Mouse (Mus musculus) midbrain, embryonic 15.5 days (tissue): ENCODE measurements at regions not wholly inside any gene's neighbourhood (a gene's known extent, or its start where the extent isn't known, plus 50 kb on each side); places are given as distances from the start of the nearest gene placed in this dataset.
"Not testable (repeated sequence)": the region's sequence is repeated elsewhere in the genome, so short reads cannot be mapped to it uniquely, and the experiment has no call there.

Source experiments
- ATAC-seq: fragments of 200-750 bp; cut with Nextera tagmentation; replicated peaks from 2 replicates; pipeline ENCODE4 v1.8.0; 2017; ENCODE audit warnings: moderate TSS enrichment
- H3K27ac ChIP-seq: fragments of 300-500 bp; sonication (generic); 2 replicates; pipeline ENCODE4 v1.5.1; 2015; ENCODE audit warnings: mild to moderate bottlenecking, inconsistent platforms
- H3K27me3 ChIP-seq: fragments of 300-500 bp; sonication (generic); replicated peaks from 2 replicates; pipeline ENCODE4 v1.6.1; 2015; ENCODE audit warnings: inconsistent platforms
- H3K36me3 ChIP-seq: fragments of 300-500 bp; sonication (generic); replicated peaks from 2 replicates; pipeline ENCODE4 v1.6.1; 2015; ENCODE audit warnings: inconsistent platforms
- H3K4me1 ChIP-seq: fragments of 300-500 bp; sonication (generic); 2 replicates; pipeline ENCODE4 v1.6.1; 2015; ENCODE audit warnings: inconsistent platforms
- H3K4me2 ChIP-seq: fragments of 300-500 bp; sonication (generic); 2 replicates; pipeline ENCODE4 v1.6.1; 2015; ENCODE audit warnings: inconsistent platforms, mild to moderate bottlenecking, moderate library complexity
- H3K4me3 ChIP-seq: fragments of 300-500 bp; sonication (generic); 2 replicates; pipeline ENCODE4 v1.5.1; 2015; ENCODE audit warnings: mild to moderate bottlenecking, inconsistent platforms
- H3K9ac ChIP-seq: fragments of 300-500 bp; sonication (generic); 2 replicates; pipeline ENCODE4 v1.6.1; 2015; ENCODE audit warnings: mild to moderate bottlenecking, inconsistent platforms
- H3K9me3 ChIP-seq: fragments of 300-500 bp; sonication (generic); 2 replicates; pipeline ENCODE4 v1.6.1; 2016; ENCODE audit warnings: inconsistent platforms
- WGBS: fragments of 180-500 bp; shearing (Covaris S2); methylation state at CpG from one replicate; pipeline ENCODE4 v1.1.7; 2015; ENCODE audit warnings: mixed read lengths; 5-methylcytosine and 5-hydroxymethylcytosine counted together

- H3K9me3 ChIP-seq, H3K4me3 ChIP-seq, H3K36me3 ChIP-seq, H3K4me1 ChIP-seq, H3K9ac ChIP-seq, H3K27ac ChIP-seq, H3K4me2 ChIP-seq, ATAC-seq, H3K27me3 ChIP-seq: not testable (repeated sequence)
- WGBS: no CpG with 5 or more reads among the region's 1 CpGs
Observed at GRCm38 (mm10) chr14:53757095-53757494, 496.8 kb downstream of the Dad1 start.

GRCm38 (mm10) chr14:53750703-53751441 is 503.0 kb downstream of the Dad1 start:
- no peak for ATAC-seq
- no peak overlapping the region for H3K27ac ChIP-seq
- no peak overlapping the region for H3K9ac ChIP-seq
- no peaks in the 10 kb centered on the region for H3K9me3 ChIP-seq
- H3K36me3 ChIP-seq: no peaks in the 10 kb centered on the region
- no peak overlapping the region for H3K4me3 ChIP-seq
- 76% methylated on average over 4 of the region's 4 CpGs for WGBS
- no peaks in the 10 kb centered on the region for H3K27me3 ChIP-seq
- H3K4me2 ChIP-seq: no peak overlapping the region
- no peaks in the 10 kb centered on the region for H3K4me1 ChIP-seq

- H3K9ac ChIP-seq, H3K4me1 ChIP-seq, H3K4me2 ChIP-seq, H3K27me3 ChIP-seq, H3K36me3 ChIP-seq, H3K27ac ChIP-seq, H3K4me3 ChIP-seq, H3K9me3 ChIP-seq, ATAC-seq: not testable (repeated sequence)
- whole genome bisulfite sequencing: 82% methylated on average over 3 of the region's 3 CpGs
Observed at GRCm38 (mm10) chr14:53743552-53743951, 510.4 kb downstream of the Dad1 start.

- not testable (repeated sequence) for H3K27ac ChIP-seq, ATAC-seq, H3K4me2 ChIP-seq, H3K36me3 ChIP-seq, H3K4me1 ChIP-seq, H3K9me3 ChIP-seq, H3K9ac ChIP-seq, H3K4me3 ChIP-seq, H3K27me3 ChIP-seq
- 79% methylated on average over 2 of the region's 2 CpGs for WGBS
Observed at GRCm38 (mm10) chr14:53742864-53743263, 511.0 kb downstream of the Dad1 start.

GRCm38 (mm10) chr14:53741246-53741645 is 512.7 kb downstream of the Dad1 start:
- H3K4me3 ChIP-seq, H3K9me3 ChIP-seq, H3K27me3 ChIP-seq, H3K4me1 ChIP-seq, H3K36me3 ChIP-seq, ATAC-seq, H3K27ac ChIP-seq, H3K4me2 ChIP-seq, H3K9ac ChIP-seq: not testable (repeated sequence)
- WGBS: 50% methylated on average over 4 of the region's 4 CpGs

- WGBS: 30% methylated on average over 4 of the region's 4 CpGs
- H3K9ac ChIP-seq, ATAC-seq, H3K27me3 ChIP-seq, H3K27ac ChIP-seq, H3K4me1 ChIP-seq, H3K4me2 ChIP-seq, H3K9me3 ChIP-seq, H3K4me3 ChIP-seq, H3K36me3 ChIP-seq: not testable (repeated sequence)
Observed at GRCm38 (mm10) chr14:53737962-53738361, 515.9 kb downstream of the Dad1 start.

GRCm38 (mm10) chr14:53736274-53736673 is 517.6 kb downstream of the Dad1 start:
- H3K9ac ChIP-seq, H3K4me1 ChIP-seq, H3K27me3 ChIP-seq, H3K9me3 ChIP-seq, H3K4me2 ChIP-seq, H3K4me3 ChIP-seq, H3K27ac ChIP-seq, H3K36me3 ChIP-seq, ATAC-seq: not testable (repeated sequence)
- WGBS: 78% methylated on average over 4 of the region's 4 CpGs

- not testable (repeated sequence) for H3K27ac ChIP-seq, H3K27me3 ChIP-seq, H3K9me3 ChIP-seq, H3K9ac ChIP-seq, H3K4me1 ChIP-seq, ATAC-seq, H3K4me2 ChIP-seq, H3K4me3 ChIP-seq, H3K36me3 ChIP-seq
- no CpG with 5 or more reads among the region's 4 CpGs for WGBS
Observed at GRCm38 (mm10) chr14:53731600-53731999, 522.3 kb downstream of the Dad1 start.

- not testable (repeated sequence) for H3K4me2 ChIP-seq, H3K9me3 ChIP-seq, H3K9ac ChIP-seq, H3K4me3 ChIP-seq, H3K36me3 ChIP-seq, H3K27me3 ChIP-seq, H3K27ac ChIP-seq, ATAC-seq, H3K4me1 ChIP-seq
- WGBS: 60% methylated on average over 2 of the region's 7 CpGs
Observed at GRCm38 (mm10) chr14:53729877-53730276, 524.0 kb downstream of the Dad1 start.

- H3K4me3 ChIP-seq, H3K9me3 ChIP-seq, H3K4me2 ChIP-seq, H3K27ac ChIP-seq, H3K9ac ChIP-seq, H3K36me3 ChIP-seq, ATAC-seq, H3K4me1 ChIP-seq, H3K27me3 ChIP-seq: not testable (repeated sequence)
- WGBS: 80% methylated on average over 1 of the region's 1 CpGs
Observed at GRCm38 (mm10) chr14:53729149-53729548, 524.8 kb downstream of the Dad1 start.

GRCm38 (mm10) chr14:53726914-53727313 is 527.0 kb downstream of the Dad1 start:
- not testable (repeated sequence) for H3K4me1 ChIP-seq, H3K4me2 ChIP-seq, H3K36me3 ChIP-seq, H3K9ac ChIP-seq, H3K27me3 ChIP-seq, ATAC-seq, H3K4me3 ChIP-seq, H3K9me3 ChIP-seq, H3K27ac ChIP-seq
- WGBS: 43% methylated on average over 2 of the region's 4 CpGs

GRCm38 (mm10) chr14:53723611-53724010 is 530.3 kb downstream of the Dad1 start:
- H3K4me2 ChIP-seq, H3K27ac ChIP-seq, H3K36me3 ChIP-seq, H3K4me3 ChIP-seq, ATAC-seq, H3K9ac ChIP-seq, H3K27me3 ChIP-seq, H3K4me1 ChIP-seq, H3K9me3 ChIP-seq: not testable (repeated sequence)

- not testable (repeated sequence) for H3K4me2 ChIP-seq, ATAC-seq, H3K27me3 ChIP-seq, H3K27ac ChIP-seq, H3K9me3 ChIP-seq, H3K9ac ChIP-seq, H3K4me3 ChIP-seq, H3K36me3 ChIP-seq, H3K4me1 ChIP-seq
- WGBS: 68% methylated on average over 2 of the region's 2 CpGs
Observed at GRCm38 (mm10) chr14:53721901-53722300, 532.0 kb downstream of the Dad1 start.
